Mouse (Mus musculus) R1 (cell line): ENCODE measurements around the gene Lyve1.
A peak's percentile ranks its signal among the peaks of the same experiment; 100 is the strongest.

ENCODE experiments used
- DNase-seq: peaks from one replicate; pipeline ENCODE4 v3.0.0-alpha.2; 2018; ENCODE audit warnings: low read depth, low spot score

Gene Lyve1

DNA sequence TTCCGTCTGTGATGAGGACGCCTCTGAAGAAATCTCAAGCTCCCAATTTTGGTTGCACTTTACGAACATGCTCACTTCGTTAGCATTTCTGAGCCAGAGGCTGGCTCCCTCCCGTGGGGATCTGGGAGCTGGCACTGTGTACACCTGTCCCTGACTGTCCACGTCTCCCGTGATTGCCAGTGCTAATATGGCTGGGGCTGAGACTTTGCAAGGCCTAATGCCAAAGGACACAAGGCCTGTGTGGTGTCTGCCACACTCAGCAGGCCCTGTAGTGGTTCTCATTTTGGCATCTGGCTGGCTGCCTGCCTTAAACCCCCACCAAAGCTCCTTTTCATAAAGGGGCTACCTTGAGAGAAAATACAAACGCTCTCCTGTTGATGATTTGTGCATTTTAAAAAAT is 52.0 kb downstream of the Lyve1 start:
- no peak for DNase-seq

- no peak for DNase-seq
Observed at GRCm38 (mm10) chr7:110809585-110810557, 53.2 kb downstream of the Lyve1 start.

- no peak for DNase-seq
Observed at GRCm38 (mm10) chr7:110808962-110809361, 54.1 kb downstream of the Lyve1 start.

DNA sequence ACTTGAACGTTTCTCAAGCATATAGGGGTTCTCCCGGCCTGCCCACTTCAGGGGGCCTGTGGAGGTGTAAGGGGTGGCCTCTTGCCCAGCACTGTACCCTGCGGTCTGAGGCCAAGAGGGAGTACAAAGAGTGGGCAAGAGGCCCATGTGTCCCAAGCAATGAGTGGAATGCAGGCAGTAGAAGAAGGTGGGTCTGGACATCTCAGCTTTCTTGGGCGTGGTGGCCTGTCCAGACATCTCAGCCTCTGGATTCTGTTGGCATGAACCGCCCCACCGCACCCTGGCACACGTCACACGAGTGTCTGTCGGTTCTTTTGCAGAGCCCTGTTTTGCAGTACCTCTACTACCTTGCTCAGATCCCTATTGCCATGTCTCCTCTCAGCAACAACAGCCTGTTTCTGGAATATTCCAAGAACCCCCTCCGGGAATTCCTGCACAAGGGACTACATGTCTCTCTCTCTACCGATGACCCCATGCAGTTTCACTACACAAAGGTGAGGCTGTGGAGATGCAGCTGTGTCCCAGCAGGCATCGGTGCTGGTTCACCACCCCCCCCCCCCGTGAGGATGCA is 55.5 kb downstream of the Lyve1 start:
- DNase-seq, result no peak

GRCm38 (mm10) chr7:110804266-110804665 is 58.8 kb downstream of the Lyve1 start:
- DNase-seq, result no peak

GRCm38 (mm10) chr7:110803131-110803530 is 59.9 kb downstream of the Lyve1 start:
- DNase-seq, result no peak

DNA sequence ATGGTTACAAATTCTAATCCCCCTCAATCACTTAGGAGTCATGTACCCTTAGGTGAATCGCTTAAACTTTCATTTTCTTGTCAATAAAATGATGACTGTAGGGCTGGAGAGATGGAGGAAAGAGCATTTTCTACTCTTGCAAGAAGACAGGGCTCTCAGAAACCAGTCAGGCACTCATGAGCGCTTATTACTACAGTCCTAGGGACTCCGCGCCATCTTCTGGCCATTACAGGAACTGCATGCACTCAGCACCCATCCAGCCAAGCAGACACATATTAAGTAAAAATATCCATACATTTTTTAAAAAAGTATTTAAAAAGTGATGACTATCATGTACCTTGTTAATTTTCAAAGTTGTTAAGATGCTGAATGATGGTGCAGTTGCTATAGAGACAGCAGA is 62.0 kb downstream of the Lyve1 start:
- peak; percentile 74 for DNase-seq
